Mouse (Mus musculus) stomach, postnatal 0 days (tissue): ENCODE measurements around the gene Olfr209.

Experiments
- CTCF ChIP-seq: IDR thresholded peaks from 2 replicates; pipeline ENCODE4 v1.5.1; 2016; ENCODE audit warnings: antibody characterized with exemption, low read depth, mild to moderate bottlenecking, moderate library complexity
- EP300 ChIP-seq: optimal IDR thresholded peaks from 2 replicates; pipeline ENCODE3; 2016; ENCODE audit warnings: antibody characterized with exemption

DNA sequence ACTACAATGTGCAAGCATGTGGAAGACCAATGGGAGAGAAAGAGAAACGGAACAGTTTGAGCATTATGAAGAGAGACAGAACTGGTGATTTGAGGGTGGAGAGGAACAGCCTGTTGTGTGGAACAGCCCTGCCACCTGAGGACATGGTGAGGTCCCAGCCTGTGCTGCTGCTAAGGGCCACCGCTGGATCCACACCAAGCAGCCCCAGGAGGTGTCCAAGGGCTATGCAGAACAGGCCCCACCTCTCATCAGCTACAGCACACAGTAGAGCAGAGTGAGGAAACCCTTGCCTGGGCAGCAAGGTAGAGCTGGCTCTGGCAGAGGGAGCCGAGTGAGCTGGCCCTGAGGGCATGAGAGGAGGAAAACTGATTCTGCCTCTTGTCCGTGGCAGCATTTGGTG lies 38.2 kb upstream of the Olfr209 start:
- no peak for TF ChIP-seq CTCF
- no peak for TF ChIP-seq EP300
